Mouse (Mus musculus) adrenal gland, adult (tissue): Measurements from ENCODE around the gene Atl3.

ENCODE experiments used
- DNase-seq, 2 experiments: peaks; one replicate each; pipeline ENCODE4 v3.0.0; 2022 to 2023; ENCODE audit warnings: low spot score in 1 of 2; ENCODE audit not compliant: inconsistent age in 2 of 2

The Atl3 gene

DNA sequence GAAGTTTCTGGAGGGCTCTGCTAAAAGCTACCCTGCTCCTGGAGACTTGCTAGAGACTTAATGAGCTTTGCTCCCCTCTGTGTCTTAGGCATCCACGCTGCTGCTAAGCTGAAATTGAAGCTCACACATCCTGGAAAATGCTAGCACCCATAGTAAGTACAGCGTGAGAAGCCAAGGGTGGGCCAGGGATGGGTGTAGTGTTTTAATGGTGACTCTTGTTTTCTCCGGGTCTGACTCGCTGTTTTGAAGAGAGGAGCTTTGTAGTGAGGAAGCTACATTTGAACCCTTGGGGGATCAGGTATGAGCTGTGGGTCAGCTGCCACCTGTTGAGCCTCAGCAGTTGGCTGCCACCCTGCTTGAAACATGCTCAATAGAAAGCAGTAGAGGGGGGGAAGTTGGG is 64.0 kb downstream of the Atl3 start:
- DNase-seq = no peak

DNA sequence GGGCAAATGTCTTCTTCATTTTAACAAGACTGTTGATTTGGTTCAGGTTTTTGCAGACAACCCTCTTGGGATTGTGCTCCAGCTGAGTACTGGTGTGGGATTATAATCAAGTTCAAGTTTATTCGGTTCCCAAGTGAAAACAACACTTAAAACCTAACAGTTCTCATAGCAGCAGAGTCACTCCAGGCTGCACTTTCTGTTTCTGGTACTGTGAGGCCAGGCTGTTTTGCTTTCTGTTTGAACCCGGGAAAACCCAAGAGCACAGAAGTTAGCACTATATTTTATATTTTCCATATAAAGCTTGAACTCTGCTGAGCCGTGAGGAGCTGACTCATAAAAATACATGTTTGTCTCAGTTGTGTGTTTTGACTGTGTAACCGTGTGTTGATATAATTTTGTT is 64.8 kb downstream of the Atl3 start:
- DNase-seq = no peak

DNA sequence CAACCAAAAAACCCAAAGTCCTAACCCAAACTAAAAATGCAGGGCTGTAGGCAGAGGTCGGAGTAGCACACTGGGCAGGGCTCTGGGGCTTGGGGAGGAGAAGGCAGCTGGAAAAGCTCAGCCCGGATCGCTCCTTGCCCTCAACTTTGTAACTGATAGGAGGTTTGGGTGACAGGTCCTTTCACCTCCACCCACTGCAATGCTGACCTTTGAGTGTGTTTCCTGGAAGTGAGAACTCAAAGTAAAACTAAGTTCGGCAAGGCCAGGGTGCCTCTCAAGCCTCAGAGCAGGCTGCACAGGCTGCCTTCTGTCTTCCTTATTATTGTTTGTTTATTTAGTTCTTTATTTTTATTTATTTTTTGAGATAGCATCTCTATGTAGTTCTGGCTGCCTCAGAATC is 66.1 kb downstream of the Atl3 start:
- no peak for DNase-seq

DNA sequence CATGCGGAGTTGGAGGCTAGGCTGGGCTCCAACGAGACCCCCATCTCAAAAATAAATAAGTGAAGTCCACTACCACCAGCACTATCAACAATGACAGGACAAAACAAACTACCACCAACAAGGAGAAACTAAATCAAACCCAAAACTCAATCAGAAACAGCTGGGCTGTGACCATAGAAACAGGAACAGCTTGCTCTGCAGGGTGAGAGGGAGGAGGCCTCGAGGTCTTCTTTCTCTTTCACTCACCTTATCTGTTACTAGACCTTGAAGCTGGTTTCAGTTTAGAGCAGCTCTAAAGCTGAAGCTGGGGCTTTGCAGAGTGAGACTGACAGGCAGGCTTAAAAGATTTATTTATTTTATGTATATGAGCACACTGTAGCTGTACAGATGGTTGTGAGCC is 67.6 kb downstream of the Atl3 start:
- DNase-seq = no peak

DNA sequence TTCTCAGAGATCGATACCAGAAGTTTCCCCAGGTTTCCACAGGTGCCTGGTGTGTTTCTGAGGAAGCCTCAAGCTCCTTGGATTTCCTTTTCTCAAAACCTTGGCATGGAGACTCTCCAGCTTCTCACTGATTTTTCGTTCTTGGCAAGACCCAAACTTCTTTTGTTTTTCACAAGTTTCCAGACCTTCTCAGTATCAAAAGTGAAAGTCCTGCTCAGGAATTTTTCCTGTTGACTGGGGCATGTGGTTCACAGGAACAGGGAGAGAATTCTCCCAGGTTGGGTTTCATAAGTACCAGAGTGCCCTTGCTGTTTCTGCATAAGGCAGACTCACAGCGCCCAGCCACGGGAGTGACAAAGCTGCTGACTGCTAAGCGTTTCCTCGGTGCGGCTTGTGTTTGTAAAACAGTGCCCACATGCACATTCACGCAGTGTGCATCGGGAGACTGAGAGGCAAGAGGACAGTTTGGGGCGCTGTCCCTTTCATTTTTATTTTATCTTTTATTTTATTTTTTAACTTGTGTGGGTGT is 68.8 kb downstream of the Atl3 start:
- no peak for DNase-seq

DNA sequence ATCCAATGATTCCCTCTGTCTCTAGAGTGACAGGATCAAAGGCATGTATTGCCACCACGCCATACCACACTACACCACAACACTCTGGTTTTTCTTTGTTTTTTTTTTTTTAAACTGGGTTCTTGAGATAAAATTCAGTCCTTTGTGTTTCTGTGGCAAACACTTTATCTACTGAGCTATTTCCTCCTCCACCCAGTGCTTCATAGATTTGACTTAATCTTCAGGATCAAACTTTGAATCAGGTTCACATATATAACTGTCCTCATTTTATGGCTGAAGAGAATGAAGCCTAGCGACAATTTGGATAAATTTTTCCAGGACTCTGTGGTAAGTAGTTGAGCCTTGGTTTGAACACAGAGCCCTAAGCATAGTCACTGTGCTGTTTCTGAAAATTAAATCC is 69.8 kb downstream of the Atl3 start:
- DNase-seq = no peak

DNA sequence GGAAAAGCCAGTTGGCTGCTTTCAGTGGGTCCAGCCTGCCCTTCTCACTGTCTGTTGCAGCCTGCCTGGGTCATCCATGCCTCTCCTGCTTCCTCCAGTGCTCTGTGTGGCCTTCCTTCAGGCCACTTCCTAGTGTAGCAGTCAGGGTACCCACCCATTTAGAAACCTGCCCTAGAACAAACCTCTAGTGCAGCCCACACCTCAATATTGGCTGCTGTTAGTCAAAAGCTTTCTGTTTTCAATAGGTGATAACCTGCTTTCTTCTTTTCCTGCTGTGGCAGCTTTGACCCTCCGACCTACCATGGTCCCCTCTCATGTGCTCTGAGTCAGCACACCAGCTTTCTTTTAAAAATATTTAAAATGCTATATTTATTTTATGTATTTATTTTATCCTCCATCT is 70.6 kb downstream of the Atl3 start:
- no peak for DNase-seq

DNA sequence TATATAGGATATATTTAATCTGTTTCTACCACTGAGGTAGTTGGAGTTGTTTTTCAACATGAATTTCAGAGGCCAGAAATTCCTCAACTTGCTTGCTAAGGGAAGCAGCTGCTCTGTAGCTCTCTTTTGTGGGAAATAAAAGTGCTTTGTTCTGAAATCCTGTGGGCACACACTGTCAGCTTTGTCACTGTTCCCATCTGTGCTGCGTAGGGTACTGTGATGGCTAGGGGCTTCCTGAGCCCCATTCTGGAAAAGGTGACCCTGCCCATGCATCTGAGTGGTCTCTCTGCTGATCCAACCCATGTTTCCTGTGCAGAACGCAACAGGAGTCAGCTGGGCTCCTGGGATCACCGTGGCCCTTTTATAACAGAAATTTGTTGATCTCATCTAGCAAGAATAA is 73.0 kb downstream of the Atl3 start:
- DNase-seq = no peak

DNA sequence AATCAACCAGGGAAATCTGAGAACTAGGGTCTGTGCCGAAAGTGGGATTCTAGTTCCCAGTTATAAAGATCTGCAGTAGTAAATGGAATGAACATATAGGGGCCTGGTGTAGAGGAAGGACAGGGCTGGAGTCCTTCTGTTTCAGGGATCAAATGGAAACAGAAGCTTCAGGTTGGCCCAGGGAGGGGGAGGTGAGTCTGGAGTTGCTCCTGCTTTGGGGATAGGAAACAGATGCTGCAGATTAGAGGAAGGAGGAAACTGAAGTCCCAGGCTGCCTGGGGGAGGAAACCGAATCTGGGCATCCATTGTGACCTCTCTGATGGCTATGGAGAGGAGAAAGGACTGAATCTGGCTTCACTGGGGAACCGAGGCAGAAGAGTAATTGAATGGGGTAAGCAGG is 74.5 kb downstream of the Atl3 start:
- no peak for DNase-seq

DNA sequence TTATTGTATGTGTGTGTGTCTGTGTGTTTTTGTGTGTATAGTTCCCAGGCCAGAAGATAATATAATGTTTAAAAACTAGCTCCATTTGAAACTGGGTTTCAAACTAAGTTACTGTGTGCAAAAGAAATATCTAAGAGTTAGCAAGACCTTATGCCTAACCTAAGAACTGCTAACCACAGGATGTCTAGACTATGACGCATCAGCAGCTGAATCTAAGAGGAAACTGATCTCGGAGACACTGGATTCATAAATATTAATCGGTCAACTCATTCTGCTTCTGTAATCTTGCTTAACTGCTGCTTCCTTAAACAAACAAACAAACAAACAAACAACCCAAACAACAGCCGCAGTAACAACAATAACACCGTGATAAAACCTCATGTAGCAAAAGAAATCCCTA is 75.8 kb downstream of the Atl3 start:
- DNase-seq = no peak

DNA sequence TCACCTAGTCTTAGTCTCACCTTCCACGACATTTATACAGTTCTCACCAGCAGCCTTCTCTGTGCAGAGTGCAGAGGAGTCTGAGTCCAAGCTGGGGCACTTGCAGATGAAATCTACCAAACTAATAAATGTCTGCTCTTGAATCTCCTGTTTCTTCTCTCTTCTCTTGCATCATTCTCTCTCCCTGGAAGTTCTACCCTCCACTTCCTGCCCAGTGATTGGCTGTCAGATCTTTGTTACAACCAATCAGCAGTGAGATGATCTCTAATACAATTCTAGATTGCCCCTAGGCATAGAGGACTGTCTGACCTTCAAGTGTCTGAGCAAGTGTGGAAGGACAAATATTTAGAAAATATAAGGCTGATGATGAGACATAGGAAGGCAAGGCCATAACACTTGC is 82.3 kb downstream of the Atl3 start:
- no peak for DNase-seq

DNA sequence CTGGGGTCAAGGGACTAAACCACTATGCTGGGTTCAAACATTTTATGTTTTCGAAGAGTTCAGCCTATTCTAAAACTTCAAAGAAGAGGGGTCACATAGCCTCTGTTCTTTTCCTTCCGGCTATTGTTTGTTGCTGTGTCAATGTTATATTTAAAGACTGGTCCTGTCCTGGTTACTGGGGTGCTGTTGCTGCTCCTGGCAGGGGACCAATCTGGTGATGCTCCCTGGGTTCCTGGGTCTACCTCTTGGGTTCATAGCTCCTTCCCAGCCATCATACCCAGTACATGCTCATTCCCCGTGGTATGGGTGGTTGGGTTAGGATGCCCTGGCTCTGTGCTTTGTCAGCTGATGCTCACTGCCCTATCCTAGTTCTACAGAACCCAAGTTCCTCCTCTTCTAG is 83.9 kb downstream of the Atl3 start:
- no peak for DNase-seq

DNA sequence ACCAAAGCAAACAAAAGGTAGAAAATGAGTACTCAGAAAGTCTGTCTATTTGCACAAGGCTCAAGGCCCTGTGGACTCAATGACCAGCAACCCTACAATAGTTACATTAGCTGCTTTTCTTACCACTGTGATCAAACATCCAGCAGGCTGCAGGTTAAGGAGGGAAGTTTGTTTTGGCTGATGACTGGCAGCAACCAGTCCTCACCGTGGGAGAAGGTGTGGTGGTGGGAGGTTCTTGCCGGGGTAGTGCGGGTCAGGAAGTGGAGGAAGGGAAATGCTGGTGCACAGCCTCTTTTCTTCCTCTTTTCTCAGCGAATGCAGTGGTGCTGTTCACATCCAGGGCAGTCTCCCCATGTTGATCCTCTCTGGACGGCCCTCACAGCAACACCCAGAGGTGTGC is 87.2 kb downstream of the Atl3 start:
- no peak for DNase-seq

DNA sequence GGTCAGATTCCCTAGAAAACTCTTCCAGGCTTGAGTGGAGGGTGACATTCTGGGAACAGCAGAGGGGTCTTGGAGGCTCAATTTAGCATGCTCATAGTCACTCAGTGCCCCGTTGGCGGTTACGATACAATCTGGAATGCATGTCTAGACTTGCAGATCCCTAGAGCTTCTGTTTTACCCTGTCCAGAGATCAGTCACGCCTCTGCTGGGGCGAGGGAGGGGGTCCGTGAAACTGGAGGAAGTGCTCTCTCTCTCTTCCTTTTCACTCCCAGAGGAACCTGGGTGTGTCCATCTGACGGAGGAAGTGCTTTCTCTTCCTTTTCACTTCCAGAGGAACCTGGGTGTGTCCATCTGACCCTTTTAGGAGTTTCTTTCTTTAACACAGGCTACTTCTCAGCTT is 89.3 kb downstream of the Atl3 start:
- no peak for DNase-seq

DNA sequence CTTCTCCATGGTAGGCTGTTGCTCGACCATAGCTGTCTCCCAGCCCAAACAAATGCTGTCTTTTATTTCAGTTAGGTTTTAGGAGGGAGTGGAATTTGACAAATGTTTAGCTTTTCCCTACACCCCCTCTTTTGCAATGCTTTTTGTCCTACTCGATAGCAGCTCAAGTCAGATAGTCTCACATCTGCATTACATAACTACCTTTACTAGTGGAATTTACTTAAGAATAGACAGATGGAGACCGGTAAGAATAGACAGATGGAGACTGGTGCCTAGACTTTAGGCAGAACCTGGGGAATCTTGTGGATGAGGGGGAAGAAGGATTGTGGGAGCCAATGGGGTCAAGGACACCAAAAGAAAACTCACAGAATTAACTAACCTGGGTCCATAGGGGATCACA is 89.8 kb downstream of the Atl3 start:
- DNase-seq = no peak

DNA sequence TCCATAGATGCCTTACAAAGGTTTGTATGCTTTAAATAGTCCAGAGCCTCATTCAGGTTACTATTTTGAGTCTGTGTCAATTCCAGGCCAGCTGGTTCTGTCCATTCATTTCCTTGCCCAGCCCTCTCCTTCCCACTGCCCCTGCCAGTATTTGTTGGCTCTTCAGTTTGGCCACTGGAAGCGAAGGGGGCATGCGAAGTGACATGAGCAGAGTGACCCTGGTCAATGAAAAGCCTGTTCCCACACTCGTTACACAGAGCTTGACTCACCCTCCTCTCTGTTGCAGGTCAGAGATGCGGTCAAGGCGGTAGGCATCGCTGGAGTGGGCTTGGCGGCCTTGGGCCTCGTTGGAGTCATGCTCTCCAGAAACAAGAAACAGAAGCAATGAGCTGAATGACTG is 91.4 kb downstream of the Atl3 start:
- peak; percentile 64 to 81 for DNase-seq

DNA sequence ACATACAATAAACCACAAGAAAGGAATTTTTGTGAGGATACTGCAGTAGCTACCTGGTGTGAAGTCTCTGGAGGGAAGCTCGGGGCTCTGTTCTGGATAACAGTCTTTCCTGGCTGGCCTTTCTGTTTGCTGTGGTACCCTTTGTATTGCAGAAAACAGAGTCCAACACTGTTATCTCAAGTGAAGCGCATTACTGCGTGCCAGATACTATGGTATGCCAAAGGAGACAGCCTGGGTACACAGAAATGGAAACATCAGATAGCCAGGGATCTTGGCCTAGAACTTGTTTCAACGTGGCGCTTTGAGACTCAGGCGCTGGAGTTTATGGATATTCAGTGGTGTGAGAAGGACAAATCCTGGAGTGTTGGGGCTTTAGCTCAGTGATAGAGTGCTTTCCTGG is 91.9 kb downstream of the Atl3 start:
- DNase-seq = no peak
